Mouse (Mus musculus): ENCODE data around the gene Cpa2. TPM values are rescaled to one million over a fixed set of nuclear protein-coding genes. Genes with fewer than 3 reads are reported as not detected.

Cpa2 gene
- total RNA-seq (2023) = not detected

GRCm38 (mm10) chr6:30541009-30541799 lies at the start of gene Cpa2:
Cpa2 (plus strand) TSS chr6:30541582.

GRCm38 (mm10) chr6:30509265-30510239 lies 31.8 kb upstream of the Cpa2 start, which contains the start of the genes Tmem209 and Ssmem1:
Tmem209 (minus strand) TSS chr6:30509783.
Ssmem1 (plus strand) TSS chr6:30509849.

GRCm38 (mm10) chr6:30568069-30568468 lies 26.7 kb downstream of the Cpa2 start, which contains the start of gene Cpa4:
Cpa4 (plus strand) TSS chr6:30568369.

GRCm38 (mm10) chr6:30610710-30611109 lies 69.3 kb downstream of the Cpa2 start, which contains the start of gene Cpa5:
Cpa5 (plus strand) TSS chr6:30611010.

Other genes with a start within 250 kb of the Cpa2 start
- 136 TPM for gene Ube2h, start 237.0 kb upstream of the Cpa2 start, total RNA-seq (2023)
- 40.8 TPM for gene Zc3hc1, start 150.6 kb upstream of the Cpa2 start, total RNA-seq (2023)
- gene Klhdc10, start 139.7 kb upstream of the Cpa2 start, total RNA-seq (2023) = 18.9 TPM
- 34.3 TPM for gene Tmem209, start 31.8 kb upstream of the Cpa2 start, total RNA-seq (2023)
- gene Ssmem1, start 31.7 kb upstream of the Cpa2 start, total RNA-seq (2023) = 0.85 TPM
- gene Cpa4, start 26.8 kb downstream of the Cpa2 start, total RNA-seq (2023) = not detected
- not detected for gene Cpa5, start 69.4 kb downstream of the Cpa2 start, total RNA-seq (2023)
- 0.35 TPM for gene Cpa1, start 97.6 kb downstream of the Cpa2 start, total RNA-seq (2023)
- gene Cep41, start 152.2 kb downstream of the Cpa2 start, total RNA-seq (2023) = 6.1 TPM
- gene Mest, start 182.0 kb downstream of the Cpa2 start, total RNA-seq (2023) = 0.23 TPM

Measured in CD4-positive naive resting alpha-beta T cell, adult 76 days (primary cell).